Mouse (Mus musculus): ENCODE measurements around the gene Pisd. TPM values are rescaled to one million over a fixed set of nuclear protein-coding genes. Genes with fewer than 3 reads are reported as not detected.
"Not testable (repeated sequence)": the region's sequence is repeated elsewhere in the genome, so short reads cannot be mapped to it uniquely, and the experiment has no call there.

Gene Pisd
- 74.8 and 78.3 TPM in 2 replicates for polyA plus RNA-seq (2015; fragmentation: Nextera tagmentation; extraction: Ambion mirVana)

- peak within 1 kb of the TSS; percentile 73 for H3K4me3 ChIP-seq (replicated peaks; ENCODE audit: low read depth, low read length)
- peak within 1 kb of the TSS; percentile 85 for H3K4me2 ChIP-seq (ENCODE audit: low read length)
- no peaks in the 10 kb centered on the region for H3K36me3 ChIP-seq (ENCODE audit: insufficient read depth, low read length)
- DNase-seq (ENCODE audit: low spot score) (peak; percentile 97), ATAC-seq (replicated peaks; ENCODE audit: low FRiP score, low read depth) (peak; percentile 99)
- peak within 1 kb of the TSS; percentile 65; the same call in 1 of the 2 replicates for H3K27ac ChIP-seq
- peak within 1 kb of the TSS; percentile 61 for H3K9ac ChIP-seq (ENCODE audit: low read depth, low read length)
- under 1% methylated on average over 52 of the region's 52 CpGs for WGBS
- 0 out of 2 replicates have a peak, but pooled peaks cover 5% of the 10 kb centered on the region for H3K4me1 ChIP-seq (replicated peaks; ENCODE audit: insufficient read depth, low read length)
- H3K9me3 ChIP-seq (replicated peaks; ENCODE audit: low read length): no peaks in the 10 kb centered on the region
- peak; percentile 52 for TF ChIP-seq CTCF (IDR thresholded peaks at IDR 0.05; ENCODE audit: low read depth)
- H3K27me3 ChIP-seq (ENCODE audit: insufficient read depth, low read length): no peaks in the 10 kb centered on the region
Measured at GRCm38 (mm10) chr5:32785313-32785915, at the start of gene Pisd. Gene Pisd (minus strand): TSS chr5:32785646.

DNA sequence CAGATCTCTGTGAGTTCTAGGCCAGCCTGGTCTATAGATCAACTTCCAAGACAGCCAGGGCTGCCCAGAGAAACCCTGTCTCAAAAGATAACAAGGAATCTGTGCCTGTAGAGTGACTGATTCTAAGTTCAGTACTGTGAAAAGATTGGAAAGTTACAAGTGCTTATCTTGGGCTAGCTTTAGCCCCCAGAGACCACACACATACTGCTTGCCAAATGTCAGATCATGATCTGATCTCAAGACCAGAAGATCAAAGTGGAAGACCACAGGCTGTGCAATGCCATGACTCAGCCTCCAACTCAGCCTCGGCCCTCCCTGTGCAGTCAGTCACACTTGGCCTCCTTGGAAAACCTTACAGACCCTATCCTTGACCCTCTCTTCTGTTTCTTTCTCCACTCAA lies 49.1 kb upstream of the Pisd start:
- Histone ChIP-seq H3K27me3 (ENCODE audit: insufficient read depth, low read length) (no peaks in the 10 kb centered on the region), H3K4me3 (replicated peaks; ENCODE audit: low read depth, low read length) (no peak overlapping the region), H3K4me2 (ENCODE audit: low read length) (no peak overlapping the region), H3K4me1 (replicated peaks; ENCODE audit: insufficient read depth, low read length) (no peaks in the 10 kb centered on the region), H3K36me3 (ENCODE audit: insufficient read depth, low read length) (peaks cover 36% of the 10 kb centered on the region), H3K9ac (ENCODE audit: low read depth, low read length) (no peak overlapping the region), H3K27ac (no peak overlapping the region), H3K9me3 (replicated peaks; ENCODE audit: low read length) (no peaks in the 10 kb centered on the region)
- TF ChIP-seq CTCF (IDR thresholded peaks at IDR 0.05; ENCODE audit: low read depth): no peak
- ATAC-seq (replicated peaks; ENCODE audit: low FRiP score, low read depth) (no peak), DNase-seq (ENCODE audit: low spot score) (no peak)
- 81% methylated on average over 1 of the region's 1 CpGs for WGBS

DNA sequence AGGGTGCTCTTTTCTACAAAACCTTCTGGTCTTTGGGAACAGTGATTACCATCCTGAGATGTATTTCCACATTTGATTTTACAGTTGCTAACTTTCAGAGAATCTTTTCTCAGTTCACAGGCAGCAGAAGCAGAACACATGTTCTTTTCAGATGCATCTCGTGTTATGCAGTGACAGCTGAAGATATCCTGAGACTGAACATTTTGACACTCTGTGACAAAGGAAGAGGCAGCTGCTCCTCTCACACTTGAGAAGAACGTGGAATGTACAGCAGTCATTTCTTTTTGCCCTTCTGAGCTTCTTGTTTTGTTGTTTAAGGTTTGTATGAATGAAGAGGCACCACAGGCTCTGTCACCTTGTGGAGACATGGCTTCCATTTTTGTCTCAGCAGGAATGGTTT lies 44.6 kb upstream of the Pisd start:
- peaks cover 46% of the 10 kb centered on the region for H3K36me3 ChIP-seq (ENCODE audit: insufficient read depth, low read length)
- no peak for DNase-seq (ENCODE audit: low spot score)
- no peaks in the 10 kb centered on the region for H3K4me1 ChIP-seq (replicated peaks; ENCODE audit: insufficient read depth, low read length)
- ATAC-seq (replicated peaks; ENCODE audit: low FRiP score, low read depth): no peak
- no peak overlapping the region for H3K27ac ChIP-seq
- WGBS: 80% methylated on average over 2 of the region's 2 CpGs
- no peaks in the 10 kb centered on the region for H3K27me3 ChIP-seq (ENCODE audit: insufficient read depth, low read length)
- H3K4me2 ChIP-seq (ENCODE audit: low read length): no peak overlapping the region
- H3K4me3 ChIP-seq (replicated peaks; ENCODE audit: low read depth, low read length): no peak overlapping the region
- H3K9ac ChIP-seq (ENCODE audit: low read depth, low read length): no peak overlapping the region
- H3K9me3 ChIP-seq (replicated peaks; ENCODE audit: low read length): no peaks in the 10 kb centered on the region
- no peak for TF ChIP-seq CTCF (IDR thresholded peaks at IDR 0.05; ENCODE audit: low read depth)

DNA sequence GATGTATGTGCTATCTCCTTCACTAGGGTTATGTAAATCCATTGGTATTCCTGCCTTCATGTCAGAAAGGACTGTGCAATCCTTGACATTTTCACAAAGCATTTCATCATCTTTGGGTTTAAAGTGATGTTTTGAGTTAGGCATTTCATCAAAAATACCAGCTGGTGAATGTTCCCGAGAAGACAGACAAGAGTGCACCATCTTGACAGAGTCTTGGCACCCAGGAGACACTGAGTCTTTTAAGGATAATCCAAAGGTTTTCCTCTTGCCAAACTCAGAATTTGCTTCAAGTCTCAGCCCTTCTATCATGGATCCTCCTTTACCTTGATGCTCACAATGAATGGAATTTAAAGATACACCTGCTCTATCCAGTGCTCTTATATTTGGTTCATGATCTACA lies 43.3 kb upstream of the Pisd start:
- H3K9me3 ChIP-seq (replicated peaks; ENCODE audit: low read length); H3K27me3 ChIP-seq (ENCODE audit: insufficient read depth, low read length); ATAC-seq (replicated peaks; ENCODE audit: low FRiP score, low read depth); H3K27ac ChIP-seq; H3K4me2 ChIP-seq (ENCODE audit: low read length); H3K4me3 ChIP-seq (replicated peaks; ENCODE audit: low read depth, low read length); H3K9ac ChIP-seq (ENCODE audit: low read depth, low read length); DNase-seq (ENCODE audit: low spot score); H3K4me1 ChIP-seq (replicated peaks; ENCODE audit: insufficient read depth, low read length): not testable (repeated sequence)
- peaks cover 46% of the 10 kb centered on the region for H3K36me3 ChIP-seq (ENCODE audit: insufficient read depth, low read length)
- 100% methylated on average over 1 of the region's 1 CpGs for WGBS

DNA sequence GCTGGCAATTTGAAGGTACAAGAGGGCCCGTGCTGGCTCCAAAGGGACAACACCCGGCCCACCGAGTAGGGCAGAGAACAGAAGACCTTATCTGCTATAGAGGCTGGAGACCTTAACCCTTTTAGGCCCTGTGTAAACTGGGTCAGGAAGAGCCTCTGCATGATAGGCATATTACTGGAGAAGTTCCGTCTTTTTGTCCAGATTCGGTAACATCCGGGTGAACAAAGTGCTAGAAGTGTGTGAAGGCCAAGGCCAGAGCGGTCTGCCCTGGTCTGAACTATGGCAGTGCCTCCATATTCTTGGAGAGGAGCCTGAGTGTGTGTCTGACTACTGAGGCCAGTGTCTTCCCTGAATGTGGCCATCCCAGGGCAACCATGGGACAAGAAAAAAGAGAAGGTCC lies 41.6 kb upstream of the Pisd start, which contains the start of gene Gm20671:
TSS of gene Gm20671 (minus strand) at position 101 of the 400 bp plus-strand sequence.
- no peak within 1 kb of the TSS for H3K27ac ChIP-seq
- DNase-seq (ENCODE audit: low spot score) (no peak), ATAC-seq (replicated peaks; ENCODE audit: low FRiP score, low read depth) (no peak)
- no peaks in the 10 kb centered on the region for H3K4me1 ChIP-seq (replicated peaks; ENCODE audit: insufficient read depth, low read length)
- H3K9me3 ChIP-seq (replicated peaks; ENCODE audit: low read length): no peaks in the 10 kb centered on the region
- H3K9ac ChIP-seq (ENCODE audit: low read depth, low read length): no peak within 1 kb of the TSS
- 97% methylated on average over 7 of the region's 7 CpGs for WGBS
- H3K4me2 ChIP-seq (ENCODE audit: low read length): no peak within 1 kb of the TSS
- H3K36me3 ChIP-seq (ENCODE audit: insufficient read depth, low read length): peaks cover 44% of the 10 kb centered on the region
- no peak for TF ChIP-seq CTCF (IDR thresholded peaks at IDR 0.05; ENCODE audit: low read depth)
- H3K4me3 ChIP-seq (replicated peaks; ENCODE audit: low read depth, low read length): no peak within 1 kb of the TSS
- H3K27me3 ChIP-seq (ENCODE audit: insufficient read depth, low read length): no peaks in the 10 kb centered on the region

DNA sequence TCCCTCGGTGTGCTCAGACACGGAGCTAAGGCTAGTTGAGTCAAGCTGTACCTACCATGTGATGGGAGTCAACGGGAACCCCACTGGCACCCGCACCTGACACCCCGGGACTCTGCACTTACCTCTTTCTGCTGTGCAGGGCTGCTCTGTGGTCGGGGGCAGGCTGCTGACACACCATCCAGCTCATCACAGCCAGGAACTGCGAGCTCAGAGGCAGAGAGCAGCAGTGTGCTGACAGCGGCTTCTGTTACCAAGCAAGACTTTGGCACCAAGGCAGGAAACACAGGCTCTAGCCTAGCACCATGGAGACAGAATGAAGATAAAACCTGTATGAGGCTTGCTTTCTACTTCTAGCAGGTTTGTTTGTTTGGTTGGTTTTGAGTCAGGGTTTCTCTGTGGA lies 35.0 kb upstream of the Pisd start:
- WGBS: 93% methylated on average over 8 of the region's 8 CpGs
- DNase-seq (ENCODE audit: low spot score): no peak
- no peaks in the 10 kb centered on the region for H3K9me3 ChIP-seq (replicated peaks; ENCODE audit: low read length)
- no peak for ATAC-seq (replicated peaks; ENCODE audit: low FRiP score, low read depth)
- no peak for TF ChIP-seq CTCF (IDR thresholded peaks at IDR 0.05; ENCODE audit: low read depth)
- H3K4me2 ChIP-seq (ENCODE audit: low read length): no peak overlapping the region
- no peaks in the 10 kb centered on the region for H3K4me1 ChIP-seq (replicated peaks; ENCODE audit: insufficient read depth, low read length)
- H3K36me3 ChIP-seq (ENCODE audit: insufficient read depth, low read length): peaks cover 39% of the 10 kb centered on the region
- H3K27ac ChIP-seq: no peak overlapping the region
- no peaks in the 10 kb centered on the region for H3K27me3 ChIP-seq (ENCODE audit: insufficient read depth, low read length)
- no peak overlapping the region for H3K9ac ChIP-seq (ENCODE audit: low read depth, low read length)
- H3K4me3 ChIP-seq (replicated peaks; ENCODE audit: low read depth, low read length): no peak overlapping the region

DNA sequence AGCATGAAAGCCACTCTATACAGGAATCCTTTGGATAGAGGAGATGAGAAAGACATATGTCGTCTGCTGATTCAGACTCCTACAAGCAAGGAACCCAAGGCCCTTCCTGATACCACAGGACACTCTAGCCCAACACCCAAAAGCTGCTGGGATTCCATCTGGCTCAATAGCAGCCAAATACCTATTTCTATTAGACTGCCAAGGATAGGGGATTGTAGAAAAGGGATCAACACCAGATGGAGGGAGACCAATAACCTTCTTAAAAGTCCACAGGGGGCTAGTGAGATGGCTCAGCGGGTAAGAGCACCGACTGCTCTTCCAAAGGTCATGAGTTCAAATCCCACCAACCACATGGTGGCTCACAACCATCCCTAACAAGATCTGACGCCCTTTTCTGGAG lies 29.9 kb upstream of the Pisd start:
- WGBS: 94% methylated on average over 4 of the region's 4 CpGs
- ATAC-seq (replicated peaks; ENCODE audit: low FRiP score, low read depth) (no peak), DNase-seq (ENCODE audit: low spot score) (no peak)
- no peaks in the 10 kb centered on the region for H3K27me3 ChIP-seq (ENCODE audit: insufficient read depth, low read length)
- H3K9ac ChIP-seq (ENCODE audit: low read depth, low read length): no peak overlapping the region
- TF ChIP-seq CTCF (IDR thresholded peaks at IDR 0.05; ENCODE audit: low read depth): no peak
- peaks cover 34% of the 10 kb centered on the region for H3K36me3 ChIP-seq (ENCODE audit: insufficient read depth, low read length)
- H3K4me1 ChIP-seq (replicated peaks; ENCODE audit: insufficient read depth, low read length): no peaks in the 10 kb centered on the region
- no peaks in the 10 kb centered on the region for H3K9me3 ChIP-seq (replicated peaks; ENCODE audit: low read length)
- no peak overlapping the region for H3K27ac ChIP-seq
- H3K4me2 ChIP-seq (ENCODE audit: low read length): no peak overlapping the region
- H3K4me3 ChIP-seq (replicated peaks; ENCODE audit: low read depth, low read length): no peak overlapping the region

- H3K27me3 ChIP-seq (ENCODE audit: insufficient read depth, low read length); H3K4me3 ChIP-seq (replicated peaks; ENCODE audit: low read depth, low read length); H3K9me3 ChIP-seq (replicated peaks; ENCODE audit: low read length); H3K9ac ChIP-seq (ENCODE audit: low read depth, low read length); H3K4me1 ChIP-seq (replicated peaks; ENCODE audit: insufficient read depth, low read length); H3K27ac ChIP-seq; H3K4me2 ChIP-seq (ENCODE audit: low read length); DNase-seq (ENCODE audit: low spot score); ATAC-seq (replicated peaks; ENCODE audit: low FRiP score, low read depth); H3K36me3 ChIP-seq (ENCODE audit: insufficient read depth, low read length): not testable (repeated sequence)
- 71% methylated on average over 1 of the region's 1 CpGs for WGBS
Measured at GRCm38 (mm10) chr5:32786454-32786853, 1.0 kb upstream of the Pisd start.
